Mouse (Mus musculus) olfactory bulb, adult 2 months (tissue): ENCODE measurements around the gene 4930503B20Rik.

Experiments used
- CTCF ChIP-seq: fragments of 200-500 bp; IDR thresholded peaks from 2 replicates; pipeline ENCODE4 v1.5.1; 2012; ENCODE audit warnings: low read depth, mild to moderate bottlenecking, low read length, moderate library complexity; ENCODE audit not compliant: insufficient read depth
- POLR2A ChIP-seq: fragments of 200-500 bp; IDR thresholded peaks from 2 replicates; pipeline ENCODE4 v1.6.1; 2012; ENCODE audit warnings: mild to moderate bottlenecking, low read depth, low read length, moderate library complexity; ENCODE audit not compliant: insufficient read depth

GRCm38 (mm10) chr3:146679646-146680045 lies 28.5 kb upstream of the 4930503B20Rik start:
- TF ChIP-seq CTCF (no peak), POLR2A (no peak)
